Mouse (Mus musculus): ENCODE measurements at regions not wholly inside any gene's neighbourhood (a gene's known extent, or its start where the extent isn't known, plus 50 kb on each side); places are given as distances from the start of the nearest gene placed in this dataset.

- Histone ChIP-seq H3K27me3 (ENCODE audit: control insufficient read depth, insufficient read depth, insufficient read length) (no peaks in the 10 kb centered on the region), H3K4me2 (ENCODE audit: low read depth) (no peak overlapping the region), H3ac (ENCODE audit: control insufficient read depth, insufficient read length) (no peak overlapping the region), H3K79me2 (ENCODE audit: control insufficient read depth, insufficient read depth) (no peaks in the 10 kb centered on the region), H3K4me3 (no peak overlapping the region), H3K36me3 (ENCODE audit: control insufficient read depth, insufficient read depth) (no peaks in the 10 kb centered on the region)
- TF ChIP-seq REST (IDR thresholded peaks at IDR 0.05; ENCODE audit: insufficient read depth, insufficient read length) (no peak), USF1 (IDR thresholded peaks at IDR 0.05; ENCODE audit: low read depth) (no peak), MYOD1 (IDR thresholded peaks at IDR 0.05; ENCODE audit: control insufficient read depth in 1 of 3, insufficient read length in 2 of 3, low read depth in 2 of 3) (no peak), E2F4 (IDR thresholded peaks at IDR 0.05; ENCODE audit: insufficient read depth) (no peak), CEBPB (IDR thresholded peaks at IDR 0.05; ENCODE audit: insufficient read depth, poor library complexity, severe bottlenecking) (no peak), POLR2A (IDR thresholded peaks at IDR 0.05; ENCODE audit: insufficient read length, low read depth) (no peak)
Observed at GRCm38 (mm10) chr1:128765142-128765541, 173.0 kb upstream of the Cxcr4 start.

GRCm38 (mm10) chr1:128762854-128763253 is 170.8 kb upstream of the Cxcr4 start:
- Histone ChIP-seq H3K36me3 (ENCODE audit: control insufficient read depth, insufficient read depth) (no peaks in the 10 kb centered on the region), H3K4me3 (no peak overlapping the region), H3K4me2 (ENCODE audit: low read depth) (no peak overlapping the region), H3K79me2 (ENCODE audit: control insufficient read depth, insufficient read depth) (no peaks in the 10 kb centered on the region), H3K27me3 (ENCODE audit: control insufficient read depth, insufficient read depth, insufficient read length) (no peaks in the 10 kb centered on the region), H3ac (ENCODE audit: control insufficient read depth, insufficient read length) (no peak overlapping the region)
- TF ChIP-seq MAX (IDR thresholded peaks at IDR 0.05; ENCODE audit: low read depth) (no peak), TCF3 (IDR thresholded peaks at IDR 0.05; ENCODE audit: insufficient read length, low read depth) (no peak), POLR2AphosphoS2 (IDR thresholded peaks at IDR 0.05; ENCODE audit: insufficient read length, low read depth) (no peak), MYOG (IDR thresholded peaks at IDR 0.05; ENCODE audit: control insufficient read depth in 1 of 3, insufficient read depth in 1 of 3, insufficient read length in 2 of 3, low read depth in 2 of 3) (no peak), MYOD1 (IDR thresholded peaks at IDR 0.05; ENCODE audit: control insufficient read depth in 1 of 3, insufficient read length in 2 of 3, low read depth in 2 of 3) (no peak), USF1 (IDR thresholded peaks at IDR 0.05; ENCODE audit: low read depth) (no peak), POLR2A (IDR thresholded peaks at IDR 0.05; ENCODE audit: insufficient read length, low read depth) (no peak), TCF12 (IDR thresholded peaks at IDR 0.05; ENCODE audit: insufficient read depth, poor library complexity, severe bottlenecking) (no peak), REST (IDR thresholded peaks at IDR 0.05; ENCODE audit: insufficient read depth, insufficient read length) (no peak), SRF (IDR thresholded peaks at IDR 0.05; ENCODE audit: control insufficient read depth, insufficient read length, low read depth) (no peak), CEBPB (IDR thresholded peaks at IDR 0.05; ENCODE audit: insufficient read depth, poor library complexity, severe bottlenecking) (no peak), E2F4 (IDR thresholded peaks at IDR 0.05; ENCODE audit: insufficient read depth) (no peak)

GRCm38 (mm10) chr1:128762076-128762475 is 170.0 kb upstream of the Cxcr4 start:
- Histone ChIP-seq H3K27me3 (ENCODE audit: control insufficient read depth, insufficient read depth, insufficient read length) (no peaks in the 10 kb centered on the region), H3K36me3 (ENCODE audit: control insufficient read depth, insufficient read depth) (no peaks in the 10 kb centered on the region), H3K79me2 (ENCODE audit: control insufficient read depth, insufficient read depth) (no peaks in the 10 kb centered on the region), H3ac (ENCODE audit: control insufficient read depth, insufficient read length) (no peak overlapping the region), H3K4me3 (no peak overlapping the region), H3K4me2 (ENCODE audit: low read depth) (no peak overlapping the region)
- TF ChIP-seq SRF (IDR thresholded peaks at IDR 0.05; ENCODE audit: control insufficient read depth, insufficient read length, low read depth): no peak

GRCm38 (mm10) chr1:128758802-128759481 is 166.8 kb upstream of the Cxcr4 start:
- Histone ChIP-seq H3ac (ENCODE audit: control insufficient read depth, insufficient read length) (no peak overlapping the region), H3K4me2 (ENCODE audit: low read depth) (no peak overlapping the region), H3K4me3 (no peak overlapping the region), H3K79me2 (ENCODE audit: control insufficient read depth, insufficient read depth) (no peaks in the 10 kb centered on the region), H3K36me3 (ENCODE audit: control insufficient read depth, insufficient read depth) (no peaks in the 10 kb centered on the region), H3K27me3 (ENCODE audit: control insufficient read depth, insufficient read depth, insufficient read length) (no peaks in the 10 kb centered on the region)
- no peak for TF ChIP-seq POLR2A (IDR thresholded peaks at IDR 0.05; ENCODE audit: insufficient read length, low read depth)
- TF ChIP-seq USF1 (IDR thresholded peaks at IDR 0.05; ENCODE audit: low read depth): no peak
- no peak for TF ChIP-seq POLR2AphosphoS2 (IDR thresholded peaks at IDR 0.05; ENCODE audit: insufficient read length, low read depth)
- no peak for TF ChIP-seq TCF3 (IDR thresholded peaks at IDR 0.05; ENCODE audit: insufficient read length, low read depth)
- no peak for TF ChIP-seq E2F4 (IDR thresholded peaks at IDR 0.05; ENCODE audit: insufficient read depth)
- TF ChIP-seq MYOD1 (IDR thresholded peaks at IDR 0.05; ENCODE audit: control insufficient read depth in 1 of 3, insufficient read length in 2 of 3, low read depth in 2 of 3): no peak
- no peak for TF ChIP-seq SRF (IDR thresholded peaks at IDR 0.05; ENCODE audit: control insufficient read depth, insufficient read length, low read depth)
- TF ChIP-seq TCF12 (IDR thresholded peaks at IDR 0.05; ENCODE audit: insufficient read depth, poor library complexity, severe bottlenecking): no peak
- no peak for TF ChIP-seq REST (IDR thresholded peaks at IDR 0.05; ENCODE audit: insufficient read depth, insufficient read length)
- TF ChIP-seq CEBPB (IDR thresholded peaks at IDR 0.05; ENCODE audit: insufficient read depth, poor library complexity, severe bottlenecking): no peak
- no peak for TF ChIP-seq MAX (IDR thresholded peaks at IDR 0.05; ENCODE audit: low read depth)
- no peak for TF ChIP-seq MYOG (IDR thresholded peaks at IDR 0.05; ENCODE audit: control insufficient read depth in 1 of 3, insufficient read depth in 1 of 3, insufficient read length in 2 of 3, low read depth in 2 of 3)

- Histone ChIP-seq H3ac (ENCODE audit: control insufficient read depth, insufficient read length) (no peak overlapping the region), H3K27me3 (ENCODE audit: control insufficient read depth, insufficient read depth, insufficient read length) (no peaks in the 10 kb centered on the region), H3K4me3 (no peak overlapping the region), H3K79me2 (ENCODE audit: control insufficient read depth, insufficient read depth) (no peaks in the 10 kb centered on the region), H3K36me3 (ENCODE audit: control insufficient read depth, insufficient read depth) (no peaks in the 10 kb centered on the region), H3K4me2 (ENCODE audit: low read depth) (no peak overlapping the region)
- no peak for TF ChIP-seq MYOD1 (IDR thresholded peaks at IDR 0.05; ENCODE audit: control insufficient read depth in 1 of 3, insufficient read length in 2 of 3, low read depth in 2 of 3)
- no peak for TF ChIP-seq CEBPB (IDR thresholded peaks at IDR 0.05; ENCODE audit: insufficient read depth, poor library complexity, severe bottlenecking)
- TF ChIP-seq USF1 (IDR thresholded peaks at IDR 0.05; ENCODE audit: low read depth): no peak
- no peak for TF ChIP-seq MYOG (IDR thresholded peaks at IDR 0.05; ENCODE audit: control insufficient read depth in 1 of 3, insufficient read depth in 1 of 3, insufficient read length in 2 of 3, low read depth in 2 of 3)
- no peak for TF ChIP-seq MAX (IDR thresholded peaks at IDR 0.05; ENCODE audit: low read depth)
- TF ChIP-seq TCF3 (IDR thresholded peaks at IDR 0.05; ENCODE audit: insufficient read length, low read depth): no peak
- TF ChIP-seq REST (IDR thresholded peaks at IDR 0.05; ENCODE audit: insufficient read depth, insufficient read length): no peak
- no peak for TF ChIP-seq E2F4 (IDR thresholded peaks at IDR 0.05; ENCODE audit: insufficient read depth)
- no peak for TF ChIP-seq TCF12 (IDR thresholded peaks at IDR 0.05; ENCODE audit: insufficient read depth, poor library complexity, severe bottlenecking)
- TF ChIP-seq SRF (IDR thresholded peaks at IDR 0.05; ENCODE audit: control insufficient read depth, insufficient read length, low read depth): no peak
Observed at GRCm38 (mm10) chr1:128758294-128758801, 166.3 kb upstream of the Cxcr4 start.

Data from myocyte (in vitro differentiated cells).